Mouse (Mus musculus) hindbrain, embryonic 11.5 days (tissue): ENCODE data around the gene Arhgef1. TPM values are rescaled to one million over a fixed set of nuclear protein-coding genes. Genes with fewer than 3 reads are reported as not detected.

Source experiments
- ATAC-seq: fragments of 200-750 bp; cut with Nextera tagmentation; 2 replicates; pipeline ENCODE4 v1.8.0; 2017; ENCODE audit warnings: mild to moderate bottlenecking, moderate TSS enrichment, moderate library complexity; ENCODE audit not compliant: low FRiP score
- DNase-seq: peaks from one replicate; pipeline ENCODE4 v3.0.0-alpha.2; 2015; ENCODE audit warnings: low spot score
- H3K27ac ChIP-seq: fragments of 300-500 bp; sonication (generic); 2 replicates; pipeline ENCODE4 v1.5.1; 2014; ENCODE audit warnings: mild to moderate bottlenecking, low read depth, low read length
- H3K27me3 ChIP-seq: fragments of 300-500 bp; sonication (generic); 2 replicates; pipeline ENCODE4 v1.6.1; 2014; ENCODE audit warnings: mild to moderate bottlenecking, low read length, moderate library complexity, mixed read lengths; ENCODE audit not compliant: control insufficient read depth, insufficient read depth
- H3K36me3 ChIP-seq: fragments of 300-500 bp; sonication (generic); 2 replicates; pipeline ENCODE4 v1.6.1; 2014; ENCODE audit warnings: mild to moderate bottlenecking, low read length, moderate library complexity, mixed read lengths; ENCODE audit not compliant: control insufficient read depth, insufficient read depth
- H3K4me1 ChIP-seq: fragments of 300-500 bp; sonication (generic); replicated peaks from 2 replicates; pipeline ENCODE4 v1.6.1; 2014; ENCODE audit warnings: low read length, mixed read lengths; ENCODE audit not compliant: control insufficient read depth, insufficient read depth
- H3K4me2 ChIP-seq: fragments of 300-500 bp; sonication (generic); replicated peaks from 2 replicates; pipeline ENCODE4 v1.6.1; 2014; ENCODE audit warnings: mild to moderate bottlenecking, low read depth, low read length
- H3K4me3 ChIP-seq: fragments of 300-500 bp; sonication (generic); 2 replicates; pipeline ENCODE4 v1.5.1; 2014; ENCODE audit warnings: low read depth, low read length
- H3K9ac ChIP-seq: fragments of 300-500 bp; sonication (generic); 2 replicates; pipeline ENCODE4 v1.6.1; 2014; ENCODE audit warnings: low read depth, low read length
- H3K9me3 ChIP-seq: fragments of 300-500 bp; sonication (generic); 2 replicates; pipeline ENCODE4 v1.6.1; 2016; ENCODE audit warnings: low read length; ENCODE audit not compliant: control insufficient read depth
- WGBS: fragments of 180-500 bp; shearing (Covaris S2); extraction: QIAGEN DNeasy Blood & Tissue Kit; methylation state at CpG from one replicate; pipeline ENCODE4 v1.1.7; 2014; 5-methylcytosine and 5-hydroxymethylcytosine counted together
- polyA plus RNA-seq: library from polyadenylated mRNA; unstranded; fragments of >200 nt; fragmentation: Nextera tagmentation; extraction: Ambion mirVana; gene quantifications from 2 replicates; pipeline ENCODE4 v1.2.1, GENCODE M21; 2014

Gene Arhgef1
- polyA plus RNA-seq, 1 experiment from 2014 or later = 46.4 TPM

GRCm38 (mm10) chr7:24967966-24968365, 65.3 kb downstream of the Arhgef1 start:
- H3K4me3 ChIP-seq = no peak overlapping the region
- H3K27me3 ChIP-seq = no peaks in the 10 kb centered on the region
- 87% methylated on average over 8 of the region's 8 CpGs for WGBS
- peaks cover 3% of the 10 kb centered on the region; the same call in 1 of the 2 replicates for H3K4me1 ChIP-seq
- no peaks in the 10 kb centered on the region for H3K9me3 ChIP-seq
- no peak overlapping the region for H3K27ac ChIP-seq
- DNase-seq (no peak), ATAC-seq (no peak)
- no peaks in the 10 kb centered on the region for H3K36me3 ChIP-seq
- H3K9ac ChIP-seq = no peak overlapping the region
- H3K4me2 ChIP-seq = no peak overlapping the region

DNA sequence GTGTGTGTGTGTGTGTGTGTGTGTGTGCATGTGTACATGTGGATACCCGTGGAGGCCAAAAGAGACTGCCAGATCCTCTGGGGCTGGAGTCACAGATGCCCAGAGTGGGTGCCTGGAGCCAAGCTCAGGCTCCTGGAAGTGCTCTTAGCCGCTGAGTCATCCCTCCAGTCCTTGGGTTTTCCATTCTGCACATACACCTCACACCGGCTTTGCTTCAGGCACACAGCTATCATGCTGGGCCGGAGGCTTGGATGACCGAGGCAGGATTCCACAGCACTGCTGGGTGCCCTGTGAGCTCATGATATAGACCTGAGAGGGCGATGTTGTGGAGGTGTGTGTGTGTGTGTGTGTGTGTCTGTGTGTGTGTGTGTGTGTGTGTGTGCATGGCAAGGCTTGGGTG, 65.8 kb downstream of the Arhgef1 start:
- DNase-seq (no peak), ATAC-seq (no peak)
- Histone ChIP-seq H3K36me3 (no peaks in the 10 kb centered on the region), H3K27ac (no peak overlapping the region), H3K4me3 (no peak overlapping the region), H3K27me3 (no peaks in the 10 kb centered on the region), H3K4me1 (peaks cover 3% of the 10 kb centered on the region; the same call in 1 of the 2 replicates), H3K9me3 (no peaks in the 10 kb centered on the region), H3K9ac (no peak overlapping the region), H3K4me2 (no peak overlapping the region)
- WGBS = 72% methylated on average over 6 of the region's 6 CpGs

DNA sequence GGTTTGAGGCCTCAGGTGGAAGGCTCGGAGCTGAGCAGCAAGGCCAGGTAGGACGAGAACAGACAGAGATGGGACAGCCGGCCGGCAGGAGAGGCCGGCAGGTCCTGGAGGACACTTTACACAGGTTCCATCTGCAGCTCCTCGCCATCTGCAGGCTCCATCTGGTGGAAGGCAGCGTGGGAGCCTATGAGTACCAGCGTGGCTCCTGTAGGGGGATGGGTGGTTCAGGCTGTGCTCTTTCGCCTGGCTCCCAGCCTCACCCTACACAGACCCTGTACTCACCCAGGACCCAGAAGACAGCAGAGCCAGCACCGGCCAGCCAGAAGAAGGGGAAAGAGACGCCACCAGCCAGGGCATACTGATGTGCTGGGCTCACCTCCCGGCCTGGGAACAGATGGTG, 67.1 kb downstream of the Arhgef1 start:
- Histone ChIP-seq H3K9ac (no peak overlapping the region), H3K27ac (no peak overlapping the region), H3K4me3 (no peak overlapping the region), H3K27me3 (no peaks in the 10 kb centered on the region; the same call in 1 of the 2 replicates), H3K4me1 (peaks cover 3% of the 10 kb centered on the region; the same call in 1 of the 2 replicates), H3K9me3 (no peaks in the 10 kb centered on the region), H3K4me2 (no peak overlapping the region), H3K36me3 (no peaks in the 10 kb centered on the region)
- WGBS = 73% methylated on average over 12 of the region's 12 CpGs
- DNase-seq (no peak), ATAC-seq (no peak)

GRCm38 (mm10) chr7:24970341-24970740, 67.6 kb downstream of the Arhgef1 start:
- 94% methylated on average over 3 of the region's 3 CpGs for WGBS
- Histone ChIP-seq H3K4me1 (peaks cover 3% of the 10 kb centered on the region; the same call in 1 of the 2 replicates), H3K9me3 (no peaks in the 10 kb centered on the region), H3K27ac (no peak overlapping the region), H3K9ac (no peak overlapping the region), H3K4me3 (no peak overlapping the region), H3K36me3 (no peaks in the 10 kb centered on the region), H3K4me2 (no peak overlapping the region), H3K27me3 (no peaks in the 10 kb centered on the region; the same call in 1 of the 2 replicates)
- ATAC-seq (no peak), DNase-seq (no peak)

DNA sequence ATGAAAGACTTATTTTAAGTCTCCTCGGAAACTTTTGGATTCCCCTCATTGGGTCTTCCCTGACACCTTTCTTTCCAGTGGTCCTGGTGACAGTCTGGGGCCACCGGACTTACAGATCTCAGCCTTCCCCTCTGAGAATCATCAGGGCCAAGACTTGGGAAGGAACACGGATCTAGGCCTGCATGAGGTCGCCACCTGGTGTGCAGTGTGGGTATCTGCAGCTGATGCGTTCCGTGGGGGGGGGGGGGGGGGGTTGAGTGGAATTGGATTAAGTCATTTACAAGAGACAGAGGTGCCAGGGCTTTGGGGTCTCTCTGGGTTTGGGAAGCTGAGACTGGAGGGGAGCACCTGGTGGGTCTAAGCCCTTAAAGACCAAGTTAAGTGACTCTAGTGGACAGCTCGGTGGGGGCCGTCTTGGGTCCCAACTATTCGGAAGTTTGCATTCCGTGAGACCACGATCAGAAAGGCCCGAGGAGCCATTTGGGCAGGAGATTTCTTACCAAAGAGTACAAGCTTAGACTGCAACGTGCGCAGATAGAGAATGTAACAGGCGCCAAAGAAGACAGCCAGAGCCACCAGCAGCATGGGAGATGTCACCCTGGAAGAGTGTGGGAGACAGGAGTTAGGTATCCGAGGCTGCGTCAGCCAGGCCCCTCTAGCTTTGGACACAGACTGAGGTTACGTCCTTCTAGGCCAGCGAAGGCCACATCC, 68.7 kb downstream of the Arhgef1 start:
- no peaks in the 10 kb centered on the region for H3K9me3 ChIP-seq
- DNase-seq (peak; percentile 72), ATAC-seq (peak; percentile 22; the same call in 1 of the 2 replicates)
- 9% methylated on average over 17 of the region's 19 CpGs for WGBS
- peak overlapping the region; percentile 89 for H3K4me2 ChIP-seq
- peak overlapping the region; percentile 56 for H3K4me3 ChIP-seq
- no peaks in the 10 kb centered on the region; the same call in 1 of the 2 replicates for H3K27me3 ChIP-seq
- no peak overlapping the region for H3K27ac ChIP-seq
- H3K9ac ChIP-seq = no peak overlapping the region; the same call in 1 of the 2 replicates
- H3K36me3 ChIP-seq = no peaks in the 10 kb centered on the region
- H3K4me1 ChIP-seq = peaks cover 3% of the 10 kb centered on the region; the same call in 1 of the 2 replicates

DNA sequence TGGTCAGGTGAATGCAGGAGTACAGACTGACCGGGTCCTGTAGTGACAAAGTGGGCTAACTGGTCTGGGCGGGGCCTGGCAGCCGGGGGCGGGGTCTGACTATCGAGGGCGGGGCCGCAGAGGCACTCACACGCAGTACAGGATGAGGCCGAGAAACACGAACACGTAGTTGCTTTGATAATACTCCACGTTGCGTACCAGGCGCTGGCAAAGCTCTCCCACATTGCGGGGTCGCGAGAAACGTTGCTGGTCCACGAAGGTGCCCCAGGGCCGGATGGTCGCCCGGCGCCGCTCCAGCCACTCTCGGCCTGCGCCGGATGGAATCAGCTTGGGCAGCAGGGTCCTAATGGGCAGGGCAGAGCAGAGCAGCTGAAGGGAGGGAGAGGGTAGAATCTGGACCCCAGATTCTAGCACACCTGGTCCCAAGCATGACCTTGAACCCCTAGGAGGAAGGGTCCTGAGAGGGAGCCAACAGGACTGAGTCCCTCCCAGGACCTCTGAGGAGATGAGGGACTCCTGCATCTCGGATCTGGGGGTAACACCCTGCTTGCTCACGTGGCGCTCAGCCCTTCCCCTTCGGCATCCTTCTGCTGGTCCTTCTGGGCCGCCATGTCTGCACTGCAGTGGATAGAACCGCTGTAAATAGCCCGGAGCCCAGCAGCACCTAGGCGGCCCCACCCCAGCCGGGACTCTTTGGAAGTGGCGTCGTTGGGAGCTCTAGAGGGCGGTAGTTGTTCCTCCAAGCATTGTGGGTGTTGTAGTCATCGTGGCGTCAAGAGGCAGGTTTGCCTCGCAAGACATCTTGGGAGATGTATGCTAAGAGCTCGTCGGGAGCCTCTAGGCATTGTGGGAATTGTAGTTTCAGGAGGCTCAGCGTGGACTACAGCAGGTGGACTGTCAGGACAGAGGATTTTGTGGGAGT, 69.5 kb downstream of the Arhgef1 start, which contains the start of gene Rabac1:
Gene Rabac1, minus strand, starts transcription at position 783 of the 922 bp plus-strand sequence.
- Histone ChIP-seq H3K9me3 (no peaks in the 10 kb centered on the region), H3K9ac (peak within 1 kb of the TSS; percentile 69), H3K36me3 (no peaks in the 10 kb centered on the region), H3K4me3 (peak within 1 kb of the TSS; percentile 56), H3K27me3 (no peaks in the 10 kb centered on the region; the same call in 1 of the 2 replicates), H3K4me1 (peaks cover 3% of the 10 kb centered on the region; the same call in 1 of the 2 replicates), H3K4me2 (peak within 1 kb of the TSS; percentile 89), H3K27ac (peak within 1 kb of the TSS; percentile 7; the same call in 1 of the 2 replicates)
- WGBS = under 1% methylated on average over 45 of the region's 45 CpGs
- ATAC-seq = peak; percentile 91
- DNase-seq = peak; percentile 91

GRCm38 (mm10) chr7:24973208-24973607, 70.5 kb downstream of the Arhgef1 start:
- Histone ChIP-seq H3K4me1 (peaks cover 3% of the 10 kb centered on the region; the same call in 1 of the 2 replicates), H3K36me3 (no peaks in the 10 kb centered on the region), H3K4me3 (no peak overlapping the region), H3K4me2 (no peak overlapping the region), H3K27me3 (no peaks in the 10 kb centered on the region; the same call in 1 of the 2 replicates), H3K9ac (no peak overlapping the region), H3K27ac (no peak overlapping the region), H3K9me3 (no peaks in the 10 kb centered on the region)
- DNase-seq = no peak
- no peak for ATAC-seq
- 85% methylated on average over 4 of the region's 4 CpGs for WGBS

DNA sequence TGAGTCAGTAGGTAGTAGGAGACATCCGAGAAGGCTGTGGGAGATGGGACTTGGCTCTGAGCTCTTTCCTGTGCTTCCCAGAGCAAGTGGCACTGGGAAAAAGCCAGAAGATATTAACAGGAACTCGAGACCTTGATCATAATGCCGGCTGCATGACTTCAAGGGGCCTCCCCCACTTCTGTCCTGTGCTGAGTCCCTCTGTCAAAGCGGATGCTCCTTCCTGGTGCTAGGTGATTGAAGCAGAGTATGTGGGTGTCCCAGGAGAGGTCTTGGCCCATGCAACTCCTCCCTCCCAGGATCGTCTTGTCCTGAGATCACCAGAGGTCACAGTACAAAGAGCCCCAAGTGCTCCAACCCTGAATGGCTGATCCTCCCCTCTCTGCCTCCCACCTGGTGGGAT, 71.2 kb downstream of the Arhgef1 start:
- no peak overlapping the region for H3K4me2 ChIP-seq

More for the DNA sequence above, 71.2 kb downstream of the Arhgef1 start:
- Histone ChIP-seq H3K36me3 (no peaks in the 10 kb centered on the region), H3K9me3 (no peaks in the 10 kb centered on the region), H3K4me3 (no peak overlapping the region), H3K27ac (no peak overlapping the region), H3K27me3 (no peaks in the 10 kb centered on the region; the same call in 1 of the 2 replicates), H3K9ac (no peak overlapping the region), H3K4me1 (peaks cover 3% of the 10 kb centered on the region; the same call in 1 of the 2 replicates)
- DNase-seq (no peak), ATAC-seq (no peak)
- 69% methylated on average over 5 of the region's 5 CpGs for WGBS
